Mouse (Mus musculus) retina, embryonic 14.5 days (tissue): ENCODE results near the gene Dusp5.
"Not testable (repeated sequence)": the region's sequence is repeated elsewhere in the genome, so short reads cannot be mapped to it uniquely, and the experiment has no call there.

Experiments
- DNase-seq: peaks from one replicate; pipeline ENCODE4 v3.0.0-alpha.2; 2015; ENCODE audit warnings: low spot score

The Dusp5 gene

DNA sequence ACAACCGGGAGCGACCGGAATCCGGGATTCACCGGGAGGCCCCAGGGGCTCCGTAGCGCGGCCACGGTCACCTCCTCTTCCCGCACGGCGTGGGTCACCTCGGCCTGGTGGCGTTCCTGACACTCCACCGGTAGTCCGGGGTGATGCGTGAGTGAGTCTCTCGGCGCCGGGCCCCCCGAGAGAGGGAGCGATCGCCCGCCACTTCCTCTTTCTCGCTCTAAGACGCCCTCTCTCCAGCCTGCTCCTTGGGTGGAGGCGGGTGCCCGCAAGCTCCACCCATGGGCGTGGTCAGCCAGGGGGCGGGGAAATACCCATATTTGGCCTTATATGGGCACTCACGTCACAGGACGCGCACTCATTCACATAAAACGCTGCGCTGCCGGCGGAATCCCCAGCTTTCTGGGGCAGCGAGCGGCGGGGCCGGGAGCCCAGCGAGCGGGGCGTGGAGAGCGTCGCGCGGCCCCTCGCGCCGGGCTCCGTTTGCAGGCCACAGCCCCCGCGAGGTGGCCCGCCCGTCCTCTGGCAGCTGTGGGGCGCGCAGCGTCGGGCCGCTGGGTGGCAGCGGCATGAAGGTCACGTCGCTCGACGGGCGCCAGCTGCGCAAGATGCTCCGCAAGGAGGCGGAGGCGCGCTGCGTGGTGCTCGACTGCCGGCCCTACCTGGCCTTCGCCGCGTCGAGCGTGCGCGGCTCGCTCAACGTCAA is at the start of gene Dusp5:
Gene Dusp5 (plus strand): TSS at position 358 of the 703 bp plus-strand sequence.
- peak; percentile 99 for DNase-seq

DNA sequence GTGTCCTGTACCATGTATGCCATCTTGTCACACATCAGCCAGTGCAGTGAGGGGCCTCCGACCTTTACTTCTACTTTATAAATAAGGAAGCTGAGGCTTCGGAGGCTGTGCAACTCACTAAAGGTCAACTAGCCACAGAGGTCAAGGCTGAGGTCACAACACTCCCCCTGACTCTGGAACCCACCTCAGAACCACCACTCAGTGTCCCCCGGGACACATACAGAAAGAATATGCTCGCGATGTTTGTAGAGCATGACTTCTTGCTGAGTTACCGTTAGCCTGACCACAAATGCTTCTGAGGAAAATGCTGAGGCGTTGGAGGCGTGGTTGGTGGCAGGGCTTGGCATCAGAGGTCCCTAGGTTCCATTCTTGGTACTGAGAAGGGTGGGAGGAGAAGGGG is 49.3 kb upstream of the Dusp5 start:
- DNase-seq = no peak

DNA sequence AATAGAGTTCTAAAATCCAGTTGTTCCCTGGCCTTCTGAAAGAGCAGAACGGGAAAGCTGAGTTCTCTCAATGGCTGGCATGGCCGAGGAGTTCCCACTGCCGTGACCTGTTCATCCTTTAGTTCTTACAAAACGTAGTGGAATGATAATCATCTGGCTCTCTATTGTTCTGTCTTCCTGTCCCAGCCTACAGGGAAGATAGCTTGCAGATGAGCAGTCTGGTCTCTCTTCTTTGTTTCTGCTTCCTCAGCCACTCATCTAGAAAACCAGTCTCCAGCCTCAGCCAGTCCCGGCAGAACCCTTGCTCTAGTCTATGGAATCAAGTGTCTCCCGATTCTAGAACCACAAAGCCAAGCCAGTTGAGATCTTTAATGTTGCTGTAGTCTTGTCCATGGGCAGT is 46.8 kb upstream of the Dusp5 start:
- no peak for DNase-seq

DNA sequence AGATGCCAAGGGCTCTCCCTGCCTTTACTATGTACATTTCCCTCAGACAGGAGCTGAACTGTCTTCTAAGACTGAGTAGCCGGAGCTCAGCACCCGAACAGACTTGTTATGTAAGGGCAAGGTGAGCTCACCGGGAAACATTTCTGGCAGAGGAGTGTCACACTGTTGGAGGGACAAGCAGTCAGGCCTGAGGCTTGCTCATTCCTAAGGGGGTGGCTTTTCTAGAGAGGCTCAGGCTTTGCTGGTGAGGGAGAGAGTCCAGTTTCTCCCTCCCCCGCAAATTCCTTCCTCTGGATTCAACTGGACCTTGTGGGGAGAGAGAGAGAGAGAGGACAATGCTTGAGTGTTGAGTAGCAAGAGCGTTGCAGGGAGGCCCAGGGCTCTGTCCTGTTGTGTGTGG is 46.4 kb upstream of the Dusp5 start:
- no peak for DNase-seq

DNA sequence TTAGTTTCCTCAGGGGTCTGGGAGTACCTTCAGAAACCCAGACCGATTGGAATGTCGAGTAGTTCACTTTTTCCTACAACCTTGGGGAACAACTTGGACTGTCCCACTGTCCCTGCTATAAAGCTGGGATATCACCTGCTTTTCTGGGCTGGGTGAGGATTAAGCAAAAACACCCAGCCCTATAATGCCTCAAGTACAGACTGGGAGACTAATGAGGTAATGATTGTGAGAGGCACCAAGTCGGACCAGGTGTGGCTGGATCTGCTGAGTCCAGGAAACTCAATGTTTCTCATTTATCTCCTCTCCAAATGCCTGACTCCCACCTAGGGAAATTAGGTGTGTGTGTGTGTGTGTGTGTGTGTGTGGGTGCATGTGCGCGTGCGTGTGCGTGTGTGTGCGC is 44.9 kb upstream of the Dusp5 start:
- DNase-seq = no peak

DNA sequence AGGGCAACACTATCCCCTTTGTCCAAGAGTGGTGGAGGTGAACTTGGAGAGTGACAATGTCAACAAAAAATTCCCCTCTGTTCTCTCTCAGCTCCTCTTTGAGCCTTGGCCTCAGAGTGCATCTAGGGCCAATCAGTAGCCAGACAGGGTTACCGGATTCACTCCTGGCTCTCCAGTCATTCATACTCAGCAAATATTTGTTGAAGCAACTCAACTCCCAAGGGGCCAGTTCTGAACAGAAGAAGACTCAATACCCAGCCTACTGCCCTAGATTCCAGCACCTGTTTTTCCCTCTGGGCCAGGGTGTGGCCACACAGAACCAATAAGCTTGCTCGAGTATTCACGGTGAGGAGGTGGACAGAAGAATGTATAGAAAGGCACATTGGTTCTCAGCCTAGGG is 44.0 kb upstream of the Dusp5 start:
- no peak for DNase-seq

DNA sequence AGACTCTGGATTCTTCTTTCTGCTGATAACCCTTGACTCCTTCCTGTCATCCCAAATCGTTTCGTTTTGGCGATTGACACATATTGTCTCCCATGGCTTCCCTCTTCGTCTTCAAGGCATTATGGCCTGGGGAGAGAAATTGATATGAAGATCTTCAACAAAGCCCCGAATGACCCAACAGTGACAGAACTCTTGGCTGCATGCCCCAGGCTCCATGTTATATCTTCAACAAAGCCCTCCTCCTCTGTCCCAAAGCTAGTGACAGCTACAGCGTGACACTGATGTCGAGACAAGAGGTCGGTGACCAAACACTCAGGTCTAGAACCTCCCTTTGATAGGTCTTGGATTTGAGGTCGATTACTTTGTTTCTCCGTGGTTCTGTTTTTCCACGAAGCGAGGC is 39.7 kb upstream of the Dusp5 start:
- DNase-seq = no peak

DNA sequence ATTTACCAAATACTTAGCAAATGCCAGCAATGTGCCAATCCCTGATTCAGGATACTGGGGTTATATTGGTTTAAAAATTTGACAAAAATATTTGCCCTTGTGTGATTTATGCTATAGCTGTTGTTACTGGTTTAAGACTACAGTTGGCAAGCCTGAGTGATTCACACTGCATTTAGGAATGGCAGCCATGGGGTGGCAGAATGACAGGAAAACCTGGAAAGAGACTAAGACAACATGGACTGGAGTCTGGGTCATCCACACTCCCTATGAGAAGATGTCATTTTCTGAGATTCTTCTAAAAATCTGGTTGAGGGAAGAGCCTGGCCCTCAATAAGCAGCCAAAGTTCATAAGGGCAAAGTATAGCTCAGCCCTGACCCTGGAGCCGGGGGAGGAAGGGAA is 39.0 kb upstream of the Dusp5 start:
- DNase-seq = no peak

DNA sequence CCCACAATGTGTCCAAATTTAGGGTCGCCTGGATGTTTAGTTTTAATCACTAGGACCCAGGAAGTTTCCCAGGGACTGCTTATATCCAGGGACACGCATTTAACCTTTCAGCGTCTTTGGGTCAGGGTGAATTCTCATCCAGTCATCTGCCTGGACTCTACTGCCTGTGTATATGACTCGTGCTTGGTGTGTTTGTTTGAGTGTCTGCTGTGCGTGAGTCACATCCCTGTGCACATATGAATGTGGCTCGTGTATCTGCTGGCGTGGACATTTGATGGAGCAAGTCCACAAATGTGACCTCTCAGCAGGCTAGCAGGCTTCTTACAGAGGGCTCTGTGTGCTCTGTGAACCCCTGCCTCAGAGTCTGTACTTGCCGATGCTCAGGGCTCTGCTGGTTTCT is 38.0 kb upstream of the Dusp5 start:
- DNase-seq = no peak

DNA sequence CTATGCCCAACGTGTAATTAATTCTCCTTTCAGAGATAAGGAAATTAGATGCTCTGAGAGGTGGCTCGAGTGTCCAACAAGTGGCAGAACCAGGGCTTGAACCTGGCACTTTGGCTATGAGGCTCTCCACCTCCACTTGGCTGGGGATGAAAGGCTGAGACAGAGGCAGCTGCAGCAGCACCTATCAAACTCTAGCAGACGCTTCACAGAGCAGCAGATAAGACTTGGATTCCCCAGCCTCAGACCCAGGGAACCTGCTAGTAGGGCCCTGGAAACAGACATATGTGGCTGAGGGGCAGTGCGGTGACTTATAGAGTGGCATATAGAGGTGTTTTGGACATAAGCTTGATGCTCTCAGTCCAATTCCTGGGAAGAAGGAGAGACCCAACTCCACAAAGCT is 36.4 kb upstream of the Dusp5 start:
- DNase-seq = no peak

DNA sequence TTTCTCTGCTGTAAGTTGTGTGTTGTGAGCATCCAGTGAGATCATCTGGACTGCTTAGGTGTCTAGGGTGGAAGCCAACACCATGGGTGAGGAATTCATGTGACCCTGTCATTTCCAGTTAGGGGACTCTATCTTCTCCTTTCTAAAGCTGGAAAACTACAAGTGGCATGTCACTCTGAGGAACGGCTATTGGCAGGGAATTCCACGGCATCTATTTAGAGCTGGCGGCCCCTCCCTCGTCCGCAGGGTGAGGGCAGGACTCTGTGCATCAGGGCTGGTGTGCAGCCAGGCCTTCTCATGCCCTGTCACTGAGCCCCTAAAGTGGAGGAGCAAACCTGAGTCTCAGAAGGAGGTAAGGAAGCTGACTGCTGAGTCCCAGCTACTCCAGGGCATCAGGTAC is 35.0 kb upstream of the Dusp5 start:
- DNase-seq = no peak

DNA sequence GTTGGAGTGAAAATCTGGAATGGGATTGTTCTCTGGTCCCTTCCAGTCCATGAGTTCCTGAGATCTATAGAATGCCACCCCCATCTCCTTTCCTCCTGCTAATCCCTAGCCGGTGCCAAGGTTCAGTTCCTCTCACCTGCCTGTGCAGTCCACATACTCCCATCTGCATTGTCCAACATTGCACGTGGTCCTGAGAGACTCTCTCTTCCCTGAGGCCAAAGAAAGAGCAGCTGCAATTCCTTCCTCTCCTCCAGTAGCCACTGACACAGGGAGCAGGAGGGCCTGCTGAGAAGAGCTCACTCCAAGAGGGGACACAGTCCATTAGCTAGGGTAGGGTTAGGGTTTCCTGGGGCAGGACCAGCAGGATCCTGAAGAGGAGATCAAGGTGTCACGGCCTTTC is 31.0 kb upstream of the Dusp5 start:
- DNase-seq = no peak

DNA sequence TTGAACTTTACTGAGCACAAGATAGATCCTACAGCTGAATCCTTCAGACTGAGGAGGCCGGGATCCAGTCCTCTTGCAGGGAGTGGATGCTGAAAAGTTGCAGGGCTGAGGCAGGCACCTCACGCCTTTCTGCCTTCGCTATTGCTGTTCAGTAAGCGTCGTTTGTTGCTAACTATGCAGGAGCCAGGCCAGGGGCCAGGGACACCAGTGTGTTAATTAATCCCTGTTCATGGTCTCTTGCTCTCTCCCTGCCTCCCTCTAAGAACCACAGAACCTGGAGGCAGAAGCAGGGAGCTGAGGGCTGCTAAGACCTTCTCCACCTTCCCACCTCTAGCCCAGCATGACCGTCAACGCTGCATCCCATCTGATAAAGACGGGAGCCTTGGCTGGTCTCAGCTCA is 29.9 kb upstream of the Dusp5 start:
- DNase-seq = no peak

DNA sequence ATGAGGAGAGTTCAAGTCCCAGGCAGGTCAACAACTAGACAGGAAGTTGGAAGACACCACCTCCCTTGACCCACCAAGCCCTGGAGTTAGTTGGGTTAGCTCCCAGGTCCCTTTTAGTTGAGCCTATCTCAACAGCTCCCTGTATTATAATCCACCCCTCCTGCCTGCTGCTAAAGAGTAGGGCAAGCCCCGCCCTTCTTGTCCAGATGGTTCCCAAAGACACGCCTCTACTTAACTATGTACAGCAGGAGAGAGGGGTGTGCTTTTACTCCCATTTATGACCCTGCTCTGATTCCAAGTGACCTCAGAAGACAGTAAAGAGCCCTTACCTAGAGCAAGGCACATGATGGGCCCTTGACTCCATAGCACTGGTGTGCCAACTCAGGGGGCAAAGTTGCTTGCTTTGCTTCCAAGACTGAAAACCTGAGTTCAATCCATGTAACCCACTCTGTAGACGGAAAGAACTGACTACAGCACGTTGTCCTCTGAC is 29.4 kb upstream of the Dusp5 start:
- no peak for DNase-seq

DNA sequence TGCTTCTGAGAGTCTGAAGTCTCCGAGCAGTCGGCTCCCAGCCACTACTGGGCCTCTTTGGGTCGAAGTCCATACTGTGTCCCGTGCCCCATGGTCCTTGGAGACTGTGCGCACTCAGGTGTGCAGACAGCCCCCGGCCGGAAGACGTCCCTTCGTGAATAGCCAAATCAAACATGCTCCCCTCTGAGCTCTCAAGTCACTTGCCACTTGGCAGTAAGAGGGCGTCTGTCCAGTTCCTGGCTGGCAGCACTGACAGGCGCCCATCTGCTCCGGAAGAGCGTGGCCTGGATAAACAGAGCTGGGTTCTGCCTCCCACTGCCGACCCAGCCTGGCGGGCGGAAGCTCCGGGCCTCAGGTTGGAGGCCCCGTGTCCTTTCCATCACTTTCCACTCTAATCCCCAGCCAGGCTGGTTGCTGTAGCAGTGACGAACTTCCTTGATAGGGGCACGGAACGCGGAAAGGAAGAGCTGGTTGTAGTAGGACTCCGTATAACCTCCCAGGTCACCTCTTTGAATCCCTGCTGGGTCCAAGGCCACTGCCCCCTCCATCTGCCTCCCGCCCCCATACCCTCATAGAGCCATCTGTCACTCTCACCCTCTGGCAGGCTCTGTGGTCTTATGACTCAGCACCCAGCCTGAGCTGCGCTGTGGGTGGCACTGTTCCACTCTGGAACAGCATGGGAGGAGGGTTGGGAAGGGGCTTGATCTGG is 28.5 kb upstream of the Dusp5 start:
- DNase-seq = peak; percentile 39

DNA sequence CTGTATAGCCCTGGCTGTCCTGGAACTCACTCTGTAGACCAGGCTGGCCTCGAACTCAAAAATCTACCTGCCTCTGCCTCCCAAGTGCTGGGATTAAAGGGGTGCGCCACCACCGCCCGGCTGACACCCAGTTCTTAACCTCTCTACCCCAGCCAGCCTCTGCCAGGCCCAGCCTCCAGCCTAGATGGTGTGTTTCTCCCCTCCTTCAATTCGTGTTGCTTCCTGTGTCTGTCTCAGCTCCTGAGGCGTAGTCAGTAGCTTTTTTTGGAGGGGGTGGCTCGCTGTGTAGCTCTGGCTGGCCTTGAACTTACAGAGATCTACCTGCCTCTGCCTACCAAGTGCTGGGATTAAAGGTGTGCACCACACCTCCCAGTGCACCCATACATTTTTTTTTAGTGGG is 27.7 kb upstream of the Dusp5 start:
- DNase-seq = not testable (repeated sequence)

DNA sequence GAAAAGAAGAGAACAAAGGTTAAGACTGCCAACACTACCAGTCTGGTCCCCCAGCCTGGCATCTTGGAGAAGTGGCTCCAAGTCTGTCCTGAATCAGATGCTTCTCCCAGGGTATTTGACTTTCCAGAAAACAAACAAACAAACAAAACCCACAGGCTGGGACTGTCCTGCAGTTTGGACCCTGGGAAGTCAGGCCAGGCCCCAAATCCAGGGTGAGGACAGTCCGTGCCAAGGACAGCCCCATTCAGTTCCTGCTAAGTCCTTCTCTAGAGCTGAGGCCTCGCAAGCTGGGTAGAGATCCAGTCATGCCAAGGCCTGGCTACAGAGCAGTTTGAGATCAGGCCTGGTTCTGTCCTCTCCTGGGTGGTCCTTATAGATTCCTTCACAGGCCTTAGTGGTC is 27.1 kb upstream of the Dusp5 start:
- no peak for DNase-seq

DNA sequence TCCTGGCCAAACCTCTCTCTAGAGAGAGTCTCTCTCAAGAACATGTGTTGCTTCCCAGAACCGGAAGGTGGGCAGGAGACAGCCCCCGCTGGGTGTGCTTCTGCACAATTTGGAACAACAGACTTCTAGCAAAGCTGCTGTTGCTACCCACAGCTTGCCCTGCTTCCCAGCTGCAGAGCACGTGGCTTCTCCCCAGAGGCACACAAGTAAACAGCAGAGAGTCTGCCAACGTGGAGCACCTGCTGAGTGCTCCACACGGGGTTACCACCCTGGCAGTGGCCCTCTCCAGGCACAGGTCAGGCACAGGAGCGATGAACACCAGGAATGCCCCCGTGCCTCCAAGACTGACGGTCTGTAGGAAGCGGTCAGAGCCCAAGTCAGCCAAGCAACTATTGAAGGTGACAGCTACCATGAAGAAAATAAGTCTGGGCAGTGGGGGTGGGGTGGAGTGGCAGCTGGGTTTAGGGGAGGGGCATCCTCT is 26.0 kb upstream of the Dusp5 start:
- peak; percentile 50 for DNase-seq

DNA sequence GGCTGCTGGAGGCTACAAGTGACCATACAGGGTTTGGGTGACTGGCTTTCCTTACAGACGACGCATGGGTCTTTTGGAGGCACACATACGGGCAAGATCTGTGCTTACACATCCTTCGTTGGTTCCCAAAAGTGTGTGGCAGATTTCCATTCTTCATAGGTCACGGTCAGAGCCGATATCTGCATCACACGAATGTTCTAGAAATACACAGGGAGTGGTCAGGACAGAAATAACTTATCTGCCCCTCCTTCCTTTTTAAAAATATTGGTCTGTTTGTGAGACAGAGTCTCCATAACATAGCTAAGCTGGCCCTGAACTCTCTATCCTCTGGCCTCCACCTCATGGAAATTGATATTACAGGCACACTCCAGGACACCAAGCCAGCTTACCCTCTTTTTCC is 24.7 kb upstream of the Dusp5 start:
- no peak for DNase-seq

DNA sequence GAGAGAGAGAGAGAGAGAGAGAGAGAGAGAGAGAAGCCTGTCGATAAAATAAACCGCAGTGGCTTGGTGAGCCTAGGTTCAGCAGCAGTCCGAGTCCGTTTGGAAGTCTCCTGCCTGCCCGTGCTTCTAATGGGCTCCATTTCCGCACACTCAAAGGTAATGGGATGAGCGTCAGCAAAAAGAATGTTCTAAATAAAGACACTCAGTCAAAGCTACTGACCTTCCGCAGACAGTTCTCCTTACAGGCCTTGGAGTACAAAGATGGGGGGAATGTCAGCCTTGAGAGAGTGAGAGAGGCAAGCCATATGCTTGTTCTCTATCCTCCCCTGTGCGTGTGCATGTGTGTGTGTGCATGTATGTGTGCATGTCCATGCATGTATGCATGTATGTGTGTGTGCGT is 23.2 kb upstream of the Dusp5 start:
- DNase-seq = no peak

DNA sequence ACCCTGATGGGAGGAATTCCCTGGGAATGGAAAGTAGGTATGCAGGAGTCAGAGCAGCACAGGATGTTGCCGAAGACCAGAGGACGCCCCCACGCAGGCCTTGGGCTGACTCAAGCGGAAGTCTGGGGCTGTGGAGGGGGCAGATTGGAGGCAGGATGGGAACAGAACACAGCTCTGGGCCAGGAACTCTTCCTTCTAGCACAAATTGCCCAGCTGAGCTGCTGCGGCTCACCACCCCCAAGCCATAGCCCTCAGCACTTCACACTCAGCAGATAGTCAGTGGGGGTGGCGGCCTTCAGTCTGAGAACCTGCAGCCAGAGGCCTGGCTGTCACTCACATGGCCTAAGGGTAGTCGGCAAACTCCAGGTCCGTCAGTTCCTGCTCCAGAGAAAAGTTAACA is 21.4 kb upstream of the Dusp5 start:
- DNase-seq = no peak

DNA sequence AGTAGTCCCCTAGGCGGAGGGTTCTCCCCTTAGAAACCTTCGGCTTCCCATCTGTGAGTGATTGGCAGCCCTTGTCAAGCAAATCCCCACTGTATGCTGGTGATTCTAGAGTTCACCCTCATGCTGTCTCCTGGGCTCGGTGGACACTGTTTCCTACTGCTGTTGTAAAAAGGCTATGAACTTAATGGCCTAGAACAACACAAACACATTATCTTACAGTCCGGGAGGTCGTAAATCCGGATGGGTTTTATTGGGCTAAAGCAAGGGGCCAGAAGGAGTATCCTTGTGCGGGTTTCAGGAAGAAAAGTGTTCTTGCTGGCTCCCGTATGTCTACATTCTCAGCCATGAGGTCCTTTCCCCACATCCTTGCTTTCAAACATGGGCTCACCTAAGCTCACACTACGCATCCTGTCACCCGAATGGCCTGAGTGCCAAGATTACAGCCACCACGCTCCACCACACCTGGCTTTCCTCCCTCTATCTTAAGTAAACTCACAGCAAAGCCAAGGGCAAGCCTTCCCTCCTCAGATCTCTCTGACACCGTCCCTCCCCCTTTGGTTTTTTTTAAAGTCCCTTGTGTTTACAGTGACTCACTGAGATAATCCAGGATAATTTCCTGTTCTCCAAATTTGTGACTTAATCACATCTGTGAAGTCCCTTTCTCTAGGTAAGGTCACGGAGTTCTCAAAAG is 17.5 kb upstream of the Dusp5 start:
- DNase-seq = no peak
